Mouse (Mus musculus): ENCODE results near the gene Metap2. TPM values are rescaled to one million over a fixed set of nuclear protein-coding genes. Genes with fewer than 3 reads are reported as not detected.

Gene Metap2
- total RNA-seq, 1 experiment, result 206 TPM

- in situ Hi-C loops (cut with MboI; ENCODE audit: low sequenced_read_pairs in 2 of 2, unreplicated experiment in 2 of 2), result no loop called here
- Histone ChIP-seq H3K36me3 (ENCODE audit: control insufficient read depth, insufficient read depth, low read length, poor library complexity, severe bottlenecking) (no peaks in the 10 kb centered on the region), H3K27ac (ENCODE audit: insufficient read depth, low read depth, low read length, poor library complexity, severe bottlenecking) (no peak overlapping the region), H3K9me3 (ENCODE audit: control insufficient read depth, insufficient read depth, low read depth, low read length) (no peaks in the 10 kb centered on the region), H3K4me3 (ENCODE audit: insufficient read depth in 1 of 2, low read depth in 1 of 2, low read length in 2 of 2, poor library complexity in 1 of 2, severe bottlenecking in 1 of 2) (no peak overlapping the region), H3K4me1 (ENCODE audit: control insufficient read depth in 2 of 2, insufficient read depth in 2 of 2, low read length in 2 of 2, poor library complexity in 1 of 2) (peaks cover 0 to 6% of the 10 kb centered on the region in 2 experiments; a peak in 2 of 4 replicates), H3K9ac (ENCODE audit: insufficient read depth, low read depth, low read length, poor library complexity, severe bottlenecking) (no peak overlapping the region)
- no peak for TF ChIP-seq ZC3H11A (IDR thresholded peaks at IDR 0.05; ENCODE audit: borderline replicate concordance, low read depth, low read length)
- no peak for TF ChIP-seq ZNF384 (IDR thresholded peaks at IDR 0.05; ENCODE audit: low read depth, low read length)
- no peak for TF ChIP-seq MAFK (IDR thresholded peaks at IDR 0.05; ENCODE audit: insufficient read depth, low read depth, low read length)
- no peak for DNase-seq (ENCODE audit: low read depth, low spot score)
Measured at GRCm38 (mm10) chr10:93907376-93907775, 10.5 kb upstream of the Metap2 start.

GRCm38 (mm10) chr10:93899907-93900306 lies 3.0 kb upstream of the Metap2 start:
- no peak for TF ChIP-seq CHD2 (IDR thresholded peaks at IDR 0.05; ENCODE audit: low read depth, low read length)
- no peak for TF ChIP-seq MAFK (IDR thresholded peaks at IDR 0.05; ENCODE audit: insufficient read depth, low read depth, low read length)
- no peak for TF ChIP-seq ZC3H11A (IDR thresholded peaks at IDR 0.05; ENCODE audit: borderline replicate concordance, low read depth, low read length)
- no peak for TF ChIP-seq ZNF384 (IDR thresholded peaks at IDR 0.05; ENCODE audit: low read depth, low read length)
- TF ChIP-seq HCFC1 (IDR thresholded peaks at IDR 0.05; ENCODE audit: borderline replicate concordance, insufficient read depth, low read length), result no peak
- Histone ChIP-seq H3K36me3 (ENCODE audit: control insufficient read depth, insufficient read depth, low read length, poor library complexity, severe bottlenecking) (no peaks in the 10 kb centered on the region), H3K4me1 (ENCODE audit: control insufficient read depth in 2 of 2, insufficient read depth in 2 of 2, low read length in 2 of 2, poor library complexity in 1 of 2) (no peaks in the 10 kb centered on the region), H3K9ac (ENCODE audit: insufficient read depth, low read depth, low read length, poor library complexity, severe bottlenecking) (no peak overlapping the region), H3K27ac (ENCODE audit: insufficient read depth, low read depth, low read length, poor library complexity, severe bottlenecking) (no peak overlapping the region), H3K9me3 (ENCODE audit: control insufficient read depth, insufficient read depth, low read depth, low read length) (no peaks in the 10 kb centered on the region), H3K4me3 (ENCODE audit: insufficient read depth in 1 of 2, low read depth in 1 of 2, low read length in 2 of 2, poor library complexity in 1 of 2, severe bottlenecking in 1 of 2) (no peak overlapping the region)
- DNase-seq (ENCODE audit: low read depth, low spot score), result no peak
- in situ Hi-C loops (cut with MboI; ENCODE audit: low sequenced_read_pairs in 2 of 2, unreplicated experiment in 2 of 2), result no loop called here

- Histone ChIP-seq H3K4me3 (ENCODE audit: insufficient read depth in 1 of 2, low read depth in 1 of 2, low read length in 2 of 2, poor library complexity in 1 of 2, severe bottlenecking in 1 of 2) (no peak overlapping the region), H3K9ac (ENCODE audit: insufficient read depth, low read depth, low read length, poor library complexity, severe bottlenecking) (no peak overlapping the region), H3K36me3 (ENCODE audit: control insufficient read depth, insufficient read depth, low read length, poor library complexity, severe bottlenecking) (no peaks in the 10 kb centered on the region), H3K27ac (ENCODE audit: insufficient read depth, low read depth, low read length, poor library complexity, severe bottlenecking) (no peak overlapping the region), H3K4me1 (ENCODE audit: control insufficient read depth in 2 of 2, insufficient read depth in 2 of 2, low read length in 2 of 2, poor library complexity in 1 of 2) (no peaks in the 10 kb centered on the region), H3K9me3 (ENCODE audit: control insufficient read depth, insufficient read depth, low read depth, low read length) (no peaks in the 10 kb centered on the region)
- no peak for DNase-seq (ENCODE audit: low read depth, low spot score)
- TF ChIP-seq ZC3H11A (IDR thresholded peaks at IDR 0.05; ENCODE audit: borderline replicate concordance, low read depth, low read length) (no peak), MAFK (IDR thresholded peaks at IDR 0.05; ENCODE audit: insufficient read depth, low read depth, low read length) (no peak), CHD2 (IDR thresholded peaks at IDR 0.05; ENCODE audit: low read depth, low read length) (no peak), HCFC1 (IDR thresholded peaks at IDR 0.05; ENCODE audit: borderline replicate concordance, insufficient read depth, low read length) (no peak), ZNF384 (IDR thresholded peaks at IDR 0.05; ENCODE audit: low read depth, low read length) (no peak)
- in situ Hi-C loops (cut with MboI; ENCODE audit: low sequenced_read_pairs in 2 of 2, unreplicated experiment in 2 of 2), result no loop called here
Measured at GRCm38 (mm10) chr10:93899303-93899702, 2.4 kb upstream of the Metap2 start.

GRCm38 (mm10) chr10:93892551-93892950 lies 4.3 kb downstream of the Metap2 start:
- Histone ChIP-seq H3K27ac (ENCODE audit: insufficient read depth, low read depth, low read length, poor library complexity, severe bottlenecking) (no peak overlapping the region), H3K4me3 (ENCODE audit: insufficient read depth in 1 of 2, low read depth in 1 of 2, low read length in 2 of 2, poor library complexity in 1 of 2, severe bottlenecking in 1 of 2) (no peak overlapping the region), H3K4me1 (ENCODE audit: control insufficient read depth in 2 of 2, insufficient read depth in 2 of 2, low read length in 2 of 2, poor library complexity in 1 of 2) (no peaks in the 10 kb centered on the region), H3K9ac (ENCODE audit: insufficient read depth, low read depth, low read length, poor library complexity, severe bottlenecking) (no peak overlapping the region), H3K36me3 (ENCODE audit: control insufficient read depth, insufficient read depth, low read length, poor library complexity, severe bottlenecking) (no peaks in the 10 kb centered on the region), H3K9me3 (ENCODE audit: control insufficient read depth, insufficient read depth, low read depth, low read length) (no peaks in the 10 kb centered on the region)
- TF ChIP-seq ZC3H11A (IDR thresholded peaks at IDR 0.05; ENCODE audit: borderline replicate concordance, low read depth, low read length) (no peak), ZNF384 (IDR thresholded peaks at IDR 0.05; ENCODE audit: low read depth, low read length) (no peak), MAFK (IDR thresholded peaks at IDR 0.05; ENCODE audit: insufficient read depth, low read depth, low read length) (no peak), CHD2 (IDR thresholded peaks at IDR 0.05; ENCODE audit: low read depth, low read length) (no peak), HCFC1 (IDR thresholded peaks at IDR 0.05; ENCODE audit: borderline replicate concordance, insufficient read depth, low read length) (no peak)
- DNase-seq (ENCODE audit: low read depth, low spot score), result no peak
- in situ Hi-C loops (cut with MboI; ENCODE audit: low sequenced_read_pairs in 2 of 2, unreplicated experiment in 2 of 2), result no loop called here

GRCm38 (mm10) chr10:93891031-93891430 lies 5.9 kb downstream of the Metap2 start:
- TF ChIP-seq CHD2 (IDR thresholded peaks at IDR 0.05; ENCODE audit: low read depth, low read length) (no peak), MAFK (IDR thresholded peaks at IDR 0.05; ENCODE audit: insufficient read depth, low read depth, low read length) (no peak)
- in situ Hi-C loops (cut with MboI; ENCODE audit: low sequenced_read_pairs in 2 of 2, unreplicated experiment in 2 of 2), result no loop called here
- no peak for DNase-seq (ENCODE audit: low read depth, low spot score)

More at GRCm38 (mm10) chr10:93891031-93891430, 5.9 kb downstream of the Metap2 start:
- H3K9me3 ChIP-seq (ENCODE audit: control insufficient read depth, insufficient read depth, low read depth, low read length), result no peaks in the 10 kb centered on the region
- no peaks in the 10 kb centered on the region for H3K4me1 ChIP-seq (ENCODE audit: control insufficient read depth in 2 of 2, insufficient read depth in 2 of 2, low read length in 2 of 2, poor library complexity in 1 of 2)
- no peak overlapping the region for H3K27ac ChIP-seq (ENCODE audit: insufficient read depth, low read depth, low read length, poor library complexity, severe bottlenecking)
- peaks cover 2% of the 10 kb centered on the region; the same call in 1 of the 2 replicates for H3K36me3 ChIP-seq (ENCODE audit: control insufficient read depth, insufficient read depth, low read length, poor library complexity, severe bottlenecking)
- H3K9ac ChIP-seq (ENCODE audit: insufficient read depth, low read depth, low read length, poor library complexity, severe bottlenecking), result no peak overlapping the region
- no peak overlapping the region for H3K4me3 ChIP-seq (ENCODE audit: insufficient read depth in 1 of 2, low read depth in 1 of 2, low read length in 2 of 2, poor library complexity in 1 of 2, severe bottlenecking in 1 of 2)

Data from ES-E14 (cell line).